In genomic region chr7:80152152-80152551, GRCm38 (mm10) we compare ENCODE assay signal across 11 mouse cellular contexts. TPM values are rescaled to one million over a fixed set of nuclear protein-coding genes. Genes with fewer than 3 reads are reported as not detected.
DNase-seq lines count a peak whose midpoint lies in the region; ATAC-seq and TF ChIP-seq lines count a peak whose summit lies in the region.
"Had no signal": no experiment of that assay in that cellular context is flagged by ENCODE, and none has a peak within 500 bp of the region (broad histone marks: within the 10 kb centered on the region; RNA-seq: fewer than 3 reads in every experiment).

No protein-coding gene starts in this region.

- TF ChIP-seq CTCF in lung, postnatal 0 days (IDR thresholded peaks at IDR 0.05): peak; percentile 66

- no peaks in the 10 kb centered on the region for H3K27me3 ChIP-seq in forebrain, embryonic 11.5 days (ENCODE audit: control insufficient read depth, insufficient read depth, low read length)
- no peaks in the 10 kb centered on the region for H3K27me3 ChIP-seq in forebrain, embryonic 16.5 days (replicated peaks; ENCODE audit: control insufficient read depth, insufficient read depth, low read length)
- no peaks in the 10 kb centered on the region for H3K27me3 ChIP-seq in lung, postnatal 0 days (replicated peaks; ENCODE audit: insufficient read depth, low read length)
- H3K27me3 ChIP-seq in liver, embryonic 13.5 days: no peaks in the 10 kb centered on the region
- H3K27me3 ChIP-seq in forebrain, embryonic 14.5 days (replicated peaks; ENCODE audit: control insufficient read depth, insufficient read depth, low read length): no peaks in the 10 kb centered on the region
- H3K27me3 ChIP-seq: neural tube, embryonic 13.5 days had no signal

- DNase-seq in forebrain, embryonic 11.5 days (ENCODE audit: low spot score): peak; percentile 69
- DNase-seq in lung, postnatal 0 days (ENCODE audit: low spot score): no peak
- no peak for DNase-seq in lung, postnatal 4 days
- DNase-seq in MEL-GATA-1-ER (ENCODE audit: extremely low read depth, low read depth): peak; percentile 74
- peak; percentile 57 for DNase-seq in liver, embryonic 13.5 days
- no peak for DNase-seq in urinary bladder, adult 2 months (ENCODE audit: low spot score)
- DNase-seq in forebrain, embryonic 14.5 days (ENCODE audit: low spot score): no peak
- DNase-seq: cerebellum, postnatal 36 days; kidney, adult 8-10 months had no signal

- no peak overlapping the region for H3K4me3 ChIP-seq in forebrain, embryonic 11.5 days (ENCODE audit: low read depth, low read length)
- no peak overlapping the region for H3K4me3 ChIP-seq in forebrain, embryonic 16.5 days (replicated peaks; ENCODE audit: low read length)
- no peak overlapping the region for H3K4me3 ChIP-seq in lung, postnatal 0 days (ENCODE audit: low read depth, low read length)
- no peak overlapping the region for H3K4me3 ChIP-seq in liver, embryonic 13.5 days (replicated peaks)
- H3K4me3 ChIP-seq in forebrain, embryonic 14.5 days (ENCODE audit: low read depth, low read length): no peak overlapping the region
- H3K4me3 ChIP-seq: neural tube, embryonic 13.5 days had no signal

- H3K9ac ChIP-seq in forebrain, embryonic 11.5 days (ENCODE audit: low read length): no peak overlapping the region
- H3K9ac ChIP-seq in forebrain, embryonic 16.5 days (replicated peaks; ENCODE audit: low read depth, low read length): no peak overlapping the region
- H3K9ac ChIP-seq in lung, postnatal 0 days (replicated peaks; ENCODE audit: low read depth): no peak overlapping the region
- no peak overlapping the region for H3K9ac ChIP-seq in liver, embryonic 13.5 days
- H3K9ac ChIP-seq in forebrain, embryonic 14.5 days (ENCODE audit: low read length): no peak overlapping the region
- H3K9ac ChIP-seq: neural tube, embryonic 13.5 days had no signal

- 64% methylated on average over 6 of the region's 6 CpGs for WGBS in forebrain, embryonic 11.5 days
- 68% methylated on average over 6 of the region's 6 CpGs for WGBS in forebrain, embryonic 16.5 days
- 64% methylated on average over 6 of the region's 6 CpGs for WGBS in lung, postnatal 0 days
- WGBS in liver, embryonic 13.5 days (ENCODE audit: insufficient replicate concordance): 58% methylated on average over 6 of the region's 6 CpGs
- WGBS in forebrain, embryonic 14.5 days: 69% methylated on average over 6 of the region's 6 CpGs

- no peak for TF ChIP-seq EP300 in lung, postnatal 0 days (IDR thresholded peaks at IDR 0.05)

- no peak for ATAC-seq in forebrain, embryonic 11.5 days (replicated peaks; ENCODE audit: low FRiP score)
- ATAC-seq in forebrain, embryonic 16.5 days: no peak
- ATAC-seq in lung, postnatal 0 days: no peak
- no peak for ATAC-seq in liver, embryonic 13.5 days (ENCODE audit: low read depth)
- no peak for ATAC-seq in forebrain, embryonic 14.5 days

- H3K4me2 ChIP-seq in forebrain, embryonic 11.5 days (ENCODE audit: low read depth, low read length, severe bottlenecking): no peak overlapping the region
- H3K4me2 ChIP-seq in forebrain, embryonic 16.5 days (ENCODE audit: low read length): no peak overlapping the region
- no peak overlapping the region for H3K4me2 ChIP-seq in lung, postnatal 0 days (replicated peaks; ENCODE audit: low read depth, low read length)
- no peak overlapping the region for H3K4me2 ChIP-seq in liver, embryonic 13.5 days
- no peak overlapping the region for H3K4me2 ChIP-seq in forebrain, embryonic 14.5 days (ENCODE audit: low read length)
- H3K4me2 ChIP-seq: neural tube, embryonic 13.5 days had no signal

- H3K27ac ChIP-seq in forebrain, embryonic 11.5 days (ENCODE audit: low read depth, low read length): no peak overlapping the region
- H3K27ac ChIP-seq in forebrain, embryonic 16.5 days (ENCODE audit: low read length): no peak overlapping the region
- no peak overlapping the region for H3K27ac ChIP-seq in lung, postnatal 0 days (ENCODE audit: low read length)
- H3K27ac ChIP-seq in liver, embryonic 13.5 days: no peak overlapping the region
- H3K27ac ChIP-seq in forebrain, embryonic 14.5 days (ENCODE audit: low read depth, low read length): no peak overlapping the region
- H3K27ac ChIP-seq: neural tube, embryonic 13.5 days had no signal

- no peaks in the 10 kb centered on the region for H3K9me3 ChIP-seq in forebrain, embryonic 11.5 days (ENCODE audit: control insufficient read depth, low read length)
- no peaks in the 10 kb centered on the region for H3K9me3 ChIP-seq in forebrain, embryonic 16.5 days (ENCODE audit: control insufficient read depth, low read length)
- H3K9me3 ChIP-seq in lung, postnatal 0 days (ENCODE audit: low read length): no peaks in the 10 kb centered on the region
- H3K9me3 ChIP-seq in liver, embryonic 13.5 days (replicated peaks): no peaks in the 10 kb centered on the region
- H3K9me3 ChIP-seq in forebrain, embryonic 14.5 days (replicated peaks; ENCODE audit: control insufficient read depth, low read length): no peaks in the 10 kb centered on the region
- H3K9me3 ChIP-seq: neural tube, embryonic 13.5 days had no signal

- no peaks in the 10 kb centered on the region for H3K4me1 ChIP-seq in forebrain, embryonic 11.5 days (replicated peaks; ENCODE audit: control insufficient read depth, insufficient read depth, low read length)
- H3K4me1 ChIP-seq in forebrain, embryonic 16.5 days (replicated peaks; ENCODE audit: control insufficient read depth, insufficient read depth, low read length): peaks cover 9% of the 10 kb centered on the region; the same call in 1 of the 2 replicates
- peaks cover 4% of the 10 kb centered on the region; the same call in 1 of the 2 replicates for H3K4me1 ChIP-seq in lung, postnatal 0 days (ENCODE audit: insufficient read depth, low read depth, low read length)
- peaks cover 56% of the 10 kb centered on the region for H3K4me1 ChIP-seq in liver, embryonic 13.5 days (replicated peaks)
- peaks cover 5% of the 10 kb centered on the region; the same call in 1 of the 2 replicates for H3K4me1 ChIP-seq in forebrain, embryonic 14.5 days (ENCODE audit: control insufficient read depth, insufficient read depth, low read length)

- H3K36me3 ChIP-seq in forebrain, embryonic 11.5 days (ENCODE audit: control insufficient read depth, insufficient read depth, low read length): no peaks in the 10 kb centered on the region
- H3K36me3 ChIP-seq in forebrain, embryonic 16.5 days (ENCODE audit: control insufficient read depth, insufficient read depth): no peaks in the 10 kb centered on the region
- H3K36me3 ChIP-seq in lung, postnatal 0 days (ENCODE audit: insufficient read depth, low read length): no peaks in the 10 kb centered on the region
- H3K36me3 ChIP-seq in liver, embryonic 13.5 days: no peaks in the 10 kb centered on the region
- no peaks in the 10 kb centered on the region for H3K36me3 ChIP-seq in forebrain, embryonic 14.5 days (ENCODE audit: control insufficient read depth, insufficient read depth, low read length)
- H3K36me3 ChIP-seq: neural tube, embryonic 13.5 days had no signal

RNA-seq across cellular contexts. Expression of gene Sema4b, which starts 34.5 kb away (rescaled TPM):
- polyA plus RNA-seq in forebrain, embryonic 11.5 days (2014; fragmentation: Nextera tagmentation; extraction: Ambion mirVana): 15.7 and 17.3 TPM in 2 replicates
- polyA plus RNA-seq in forebrain, embryonic 16.5 days (2015; fragmentation: Nextera tagmentation; extraction: Ambion mirVana): 20.6 and 26.6 TPM in 2 replicates
- 11.6 and 11.8 TPM in 2 replicates for polyA plus RNA-seq in lung, postnatal 0 days (2015; fragmentation: Nextera tagmentation; extraction: Ambion mirVana)
- polyA plus RNA-seq in liver, embryonic 13.5 days (2015; fragmentation: Nextera tagmentation; extraction: Ambion mirVana): 13.1 and 14.1 TPM in 2 replicates
- 15.8 and 27.2 TPM in 2 replicates for polyA plus RNA-seq in urinary bladder, adult 2 months (2012; rRNA removed)
- 11.6 and 12.8 TPM in 2 replicates for polyA plus RNA-seq in forebrain, embryonic 14.5 days (2014; fragmentation: Nextera tagmentation; extraction: Ambion mirVana)

RNA-seq across cellular contexts. Expression of gene Idh2, which starts 37.0 kb away (rescaled TPM):
- polyA plus RNA-seq in forebrain, embryonic 11.5 days (2014; fragmentation: Nextera tagmentation; extraction: Ambion mirVana): 403 and 425 TPM in 2 replicates
- polyA plus RNA-seq in forebrain, embryonic 16.5 days (2015; fragmentation: Nextera tagmentation; extraction: Ambion mirVana): 286 and 298 TPM in 2 replicates
- 296 and 298 TPM in 2 replicates for polyA plus RNA-seq in lung, postnatal 0 days (2015; fragmentation: Nextera tagmentation; extraction: Ambion mirVana)
- 137 and 146 TPM in 2 replicates for polyA plus RNA-seq in liver, embryonic 13.5 days (2015; fragmentation: Nextera tagmentation; extraction: Ambion mirVana)
- 86.8 and 101 TPM in 2 replicates for polyA plus RNA-seq in urinary bladder, adult 2 months (2012; rRNA removed)
- polyA plus RNA-seq in forebrain, embryonic 14.5 days (2014; fragmentation: Nextera tagmentation; extraction: Ambion mirVana): 315 and 338 TPM in 2 replicates

Comparison
In these comparisons a context has a peak if more than half of its experiments do, and no peak if none do; other contexts are left out.
1. DNase-seq: peak in forebrain, embryonic 11.5 days (single experiment), MEL-GATA-1-ER (single experiment) and liver, embryonic 13.5 days (single experiment); none in lung, postnatal 0 days (single experiment), lung, postnatal 4 days (0 of 2), urinary bladder, adult 2 months (single experiment) and forebrain, embryonic 14.5 days (single experiment).